Mouse (Mus musculus) liver, embryonic 14.5 days (tissue): ENCODE results near the gene Hephl1. TPM values are rescaled to one million over a fixed set of nuclear protein-coding genes. Genes with fewer than 3 reads are reported as not detected.

ENCODE experiments used
- ATAC-seq: fragments of 200-750 bp; cut with Nextera tagmentation; 2 replicates; pipeline ENCODE4 v1.8.0; 2017; ENCODE audit warnings: moderate number of reproducible peaks, mild to moderate bottlenecking, moderate library complexity; ENCODE audit not compliant: insufficient read depth
- DNase-seq, 3 experiments: peaks; one replicate each; pipeline ENCODE4 v3.0.0-alpha.2; 2012 to 2013; ENCODE audit warnings: low read depth in 3 of 3, low spot score in 3 of 3
- H3K27ac ChIP-seq: fragments of 300-500 bp; sonication (generic); 2 replicates; pipeline ENCODE4 v1.5.1; 2014; ENCODE audit warnings: moderate library complexity, mild to moderate bottlenecking, control low read depth, inconsistent platforms
- H3K27me3 ChIP-seq: fragments of 300-500 bp; sonication (generic); 2 replicates; pipeline ENCODE4 v1.6.1; 2014; ENCODE audit warnings: mild to moderate bottlenecking, low read length, moderate library complexity; ENCODE audit not compliant: control insufficient read depth, insufficient read depth
- H3K36me3 ChIP-seq: fragments of 300-500 bp; sonication (generic); replicated peaks from 2 replicates; pipeline ENCODE4 v1.6.1; 2014; ENCODE audit warnings: low read depth; ENCODE audit not compliant: control insufficient read depth, insufficient read depth
- H3K4me1 ChIP-seq, 2 experiments: fragments of 200-500 bp in 1 of 2; fragments of 300-500 bp in 1 of 2; sonication (generic) in 1 of 2; replicated peaks; 2 replicates each; pipeline ENCODE4 v1.6.1; 2012 to 2014; ENCODE audit warnings: antibody characterized with exemption in 1 of 2, inconsistent platforms in 1 of 2, low read length in 1 of 2; ENCODE audit not compliant: control insufficient read depth in 2 of 2, insufficient read depth in 2 of 2
- H3K4me2 ChIP-seq: fragments of 300-500 bp; sonication (generic); 2 replicates; pipeline ENCODE4 v1.6.1; 2014; ENCODE audit warnings: low read depth, mild to moderate bottlenecking, control low read depth, moderate library complexity
- H3K4me3 ChIP-seq, 2 experiments: fragments of 200-500 bp in 1 of 2; fragments of 300-500 bp in 1 of 2; sonication (generic) in 1 of 2; 2 replicates each; pipeline ENCODE4 v1.5.1; 2012 to 2014; ENCODE audit warnings: low read depth in 2 of 2, low read length in 2 of 2, mild to moderate bottlenecking in 2 of 2, control low read depth in 1 of 2, inconsistent platforms in 1 of 2, moderate library complexity in 1 of 2; ENCODE audit not compliant: insufficient read depth in 1 of 2
- H3K9ac ChIP-seq: fragments of 300-500 bp; sonication (generic); replicated peaks from 2 replicates; pipeline ENCODE4 v1.6.1; 2014; ENCODE audit warnings: mild to moderate bottlenecking, control low read depth, moderate library complexity
- H3K9me3 ChIP-seq: fragments of 300-500 bp; sonication (generic); 2 replicates; pipeline ENCODE4 v1.6.1; 2016; ENCODE audit warnings: low read length, mixed read lengths; ENCODE audit not compliant: control insufficient read depth
- CTCF ChIP-seq: IDR thresholded peaks from 2 replicates; pipeline ENCODE4 v1.5.1; 2016; ENCODE audit warnings: antibody characterized with exemption, low read depth, control low read depth
- EP300 ChIP-seq: IDR thresholded peaks from 2 replicates; pipeline ENCODE4 v1.6.1; 2016; ENCODE audit warnings: antibody characterized with exemption, low read depth
- WGBS: fragments of 180-500 bp; shearing (Covaris S2); extraction: QIAGEN DNeasy Blood & Tissue Kit; methylation state at CpG from one replicate; pipeline ENCODE4 v1.1.7; 2014; ENCODE audit not compliant: insufficient replicate concordance; 5-methylcytosine and 5-hydroxymethylcytosine counted together
- polyA plus RNA-seq, 2 experiments: library from polyadenylated mRNA; depleted of rRNA in 1 of 2; stranded (reverse) in 1 of 2; unstranded in 1 of 2; fragments of >200 nt; fragmentation: Nextera tagmentation in 1 of 2; extraction: Ambion mirVana in 1 of 2; gene quantifications; 2 replicates each; pipeline versions ENCODE4 v1.2.1 to v1.2.3; 2012 to 2014

Hephl1 gene
- polyA plus RNA-seq, 2 experiments: 0.05 TPM; not detected in 1

- DNase-seq: no peak
- Histone ChIP-seq H3K9me3 (no peaks in the 10 kb centered on the region), H3K4me2 (no peak overlapping the region), H3K27ac (no peak overlapping the region), H3K4me1 (no peaks in the 10 kb centered on the region), H3K36me3 (no peaks in the 10 kb centered on the region), H3K4me3 (no peak overlapping the region), H3K9ac (no peak overlapping the region), H3K27me3 (no peaks in the 10 kb centered on the region)
- ATAC-seq: no peak
- TF ChIP-seq CTCF: no peak
- TF ChIP-seq EP300: no peak
- WGBS: 79% methylated on average over 14 of the region's 14 CpGs
Observed at GRCm38 (mm10) chr9:15007566-15007965, 104.3 kb downstream of the Hephl1 start.

DNA sequence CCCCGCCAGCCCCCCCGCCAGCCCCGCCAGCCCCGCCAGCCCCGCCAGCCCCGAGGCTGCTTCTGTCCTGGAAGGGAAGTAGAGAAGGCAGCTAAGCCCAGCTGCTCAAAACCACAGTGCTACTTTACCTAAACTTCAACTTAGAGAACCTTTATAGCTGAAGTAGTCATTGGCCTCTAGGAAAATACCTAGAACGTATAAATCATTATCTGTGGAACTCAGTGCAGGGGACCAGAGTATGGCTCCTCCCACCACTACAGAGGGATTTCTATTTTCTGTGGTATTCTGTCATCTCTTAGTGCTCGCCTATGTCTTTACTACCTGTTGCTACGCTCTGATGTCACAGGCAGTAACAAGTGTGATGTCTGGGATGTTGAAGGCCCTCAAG, 107.6 kb downstream of the Hephl1 start:
- Histone ChIP-seq H3K9me3 (no peaks in the 10 kb centered on the region), H3K4me2 (no peak overlapping the region), H3K4me1 (no peaks in the 10 kb centered on the region), H3K36me3 (no peaks in the 10 kb centered on the region), H3K4me3 (no peak overlapping the region), H3K27me3 (no peaks in the 10 kb centered on the region), H3K27ac (no peak overlapping the region), H3K9ac (no peak overlapping the region)
- 68% methylated on average over 9 of the region's 9 CpGs for WGBS
- ATAC-seq: no peak
- TF ChIP-seq EP300: no peak
- no peak for TF ChIP-seq CTCF
- no peak for DNase-seq

GRCm38 (mm10) chr9:15003676-15004297, 108.1 kb downstream of the Hephl1 start:
- no peaks in the 10 kb centered on the region for H3K9me3 ChIP-seq
- DNase-seq: no peak
- 75% methylated on average over 10 of the region's 10 CpGs for WGBS
- H3K27ac ChIP-seq: no peak overlapping the region
- no peak for TF ChIP-seq EP300
- TF ChIP-seq CTCF: no peak
- no peaks in the 10 kb centered on the region for H3K36me3 ChIP-seq
- H3K9ac ChIP-seq: no peak overlapping the region
- no peaks in the 10 kb centered on the region for H3K27me3 ChIP-seq
- H3K4me3 ChIP-seq: no peak overlapping the region
- H3K4me2 ChIP-seq: no peak overlapping the region
- ATAC-seq: no peak
- H3K4me1 ChIP-seq: no peaks in the 10 kb centered on the region

DNA sequence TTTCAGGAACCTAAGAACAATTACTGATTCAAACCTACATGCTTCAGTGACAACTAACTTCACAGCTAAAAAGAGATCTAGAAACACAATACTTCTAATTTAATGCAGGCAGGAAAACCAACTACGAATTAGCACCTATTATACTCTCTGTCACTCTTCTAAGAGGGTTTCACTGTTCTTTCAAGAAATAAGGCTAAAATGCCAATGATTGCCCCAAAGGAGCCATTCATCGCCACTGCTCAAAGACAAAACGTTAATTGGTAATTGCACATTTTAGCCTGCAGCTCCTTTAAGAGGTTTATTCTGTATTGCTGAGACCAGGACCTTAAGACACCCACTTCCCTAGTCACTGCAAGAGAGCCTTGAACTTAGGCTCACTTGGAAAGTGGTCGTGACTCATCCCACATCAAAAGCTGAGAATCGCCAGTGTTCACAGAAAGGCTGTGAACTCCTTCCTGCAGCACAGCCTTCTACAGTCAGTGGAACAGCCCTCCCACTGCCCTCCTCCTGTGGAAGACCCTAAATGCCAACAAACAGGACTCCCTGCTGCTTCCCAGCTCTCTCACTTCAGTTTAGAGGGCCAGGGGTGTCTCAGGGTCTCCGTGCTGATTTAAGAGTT, 108.8 kb downstream of the Hephl1 start:
- H3K4me2 ChIP-seq: no peak overlapping the region
- H3K4me3 ChIP-seq: no peak overlapping the region
- H3K27me3 ChIP-seq: no peaks in the 10 kb centered on the region
- no peak overlapping the region for H3K27ac ChIP-seq
- TF ChIP-seq EP300 (no peak), CTCF (no peak)
- no peak overlapping the region for H3K9ac ChIP-seq
- no peaks in the 10 kb centered on the region for H3K36me3 ChIP-seq
- 60% methylated on average over 6 of the region's 6 CpGs for WGBS
- no peak for DNase-seq
- H3K4me1 ChIP-seq: no peaks in the 10 kb centered on the region
- no peaks in the 10 kb centered on the region for H3K9me3 ChIP-seq
- ATAC-seq: no peak

Other genes starting within 250 kb of the Hephl1 start
- gene Izumo1r, start 208.2 kb downstream of the Hephl1 start, polyA plus RNA-seq (2012; rRNA removed): not detected in 2 replicates
- gene Izumo1r, start 208.2 kb downstream of the Hephl1 start, polyA plus RNA-seq (2014; fragmentation: Nextera tagmentation; extraction: Ambion mirVana): not detected in 2 replicates
- 0.92 and 2.8 TPM in 2 replicates for gene Panx1, start 66.6 kb downstream of the Hephl1 start, polyA plus RNA-seq (2012; rRNA removed)
- gene Panx1, start 66.6 kb downstream of the Hephl1 start, polyA plus RNA-seq (2014; fragmentation: Nextera tagmentation; extraction: Ambion mirVana): 4.6 and 4.7 TPM in 2 replicates
- 0.22 and 0.27 TPM in 2 replicates for gene Vstm5, start 126.9 kb upstream of the Hephl1 start, polyA plus RNA-seq (2012; rRNA removed)
- 0.06 and 0.29 TPM in 2 replicates for gene Vstm5, start 126.9 kb upstream of the Hephl1 start, polyA plus RNA-seq (2014; fragmentation: Nextera tagmentation; extraction: Ambion mirVana)
- 9.6 and 15.0 TPM in 2 replicates for gene Med17, start 167.8 kb upstream of the Hephl1 start, polyA plus RNA-seq (2012; rRNA removed)
- 15.8 and 17.2 TPM in 2 replicates for gene Med17, start 167.8 kb upstream of the Hephl1 start, polyA plus RNA-seq (2014; fragmentation: Nextera tagmentation; extraction: Ambion mirVana)
- gene Taf1d, start 194.1 kb upstream of the Hephl1 start, polyA plus RNA-seq (2012; rRNA removed): 33.8 and 57.4 TPM in 2 replicates
- gene Taf1d, start 194.1 kb upstream of the Hephl1 start, polyA plus RNA-seq (2014; fragmentation: Nextera tagmentation; extraction: Ambion mirVana): 29.6 TPM in 2 replicates
- 4.0 and 5.9 TPM in 2 replicates for gene 4931406C07Rik, start 194.3 kb upstream of the Hephl1 start, polyA plus RNA-seq (2012; rRNA removed)
- gene 4931406C07Rik, start 194.3 kb upstream of the Hephl1 start, polyA plus RNA-seq (2014; fragmentation: Nextera tagmentation; extraction: Ambion mirVana): 2.3 and 2.7 TPM in 2 replicates
- gene Cep295, start 245.7 kb upstream of the Hephl1 start, polyA plus RNA-seq (2012; rRNA removed): 10.4 and 15.7 TPM in 2 replicates
- 9.5 and 9.6 TPM in 2 replicates for gene Cep295, start 245.7 kb upstream of the Hephl1 start, polyA plus RNA-seq (2014; fragmentation: Nextera tagmentation; extraction: Ambion mirVana)